Mouse (Mus musculus) spleen, adult 2 months (tissue): ENCODE results near the gene Rtn3. TPM values are rescaled to one million over a fixed set of nuclear protein-coding genes. Genes with fewer than 3 reads are reported as not detected.

Experiments
- DNase-seq, 2 experiments: peaks; one replicate each; pipeline versions ENCODE4 v3.0.0 to v3.0.0-alpha.2; 2012 to 2021; ENCODE audit warnings: low spot score in 2 of 2, low read depth in 1 of 2
- H3K27ac ChIP-seq: fragments of 200-500 bp; 2 replicates; pipeline ENCODE4 v1.5.1; 2012; ENCODE audit warnings: low read length, inconsistent platforms; ENCODE audit not compliant: insufficient read depth
- H3K27me3 ChIP-seq: fragments of 200-500 bp; 2 replicates; pipeline ENCODE4 v1.6.1; 2012; ENCODE audit warnings: mild to moderate bottlenecking, moderate library complexity, low read length, inconsistent platforms; ENCODE audit not compliant: control insufficient read depth, insufficient read depth
- H3K36me3 ChIP-seq: fragments of 200-500 bp; 2 replicates; pipeline ENCODE4 v1.6.1; 2012; ENCODE audit warnings: mild to moderate bottlenecking, low read length, inconsistent platforms; ENCODE audit not compliant: control insufficient read depth, insufficient read depth
- H3K4me1 ChIP-seq: fragments of 200-500 bp; 2 replicates; pipeline ENCODE4 v1.6.1; 2011; ENCODE audit warnings: inconsistent platforms; ENCODE audit not compliant: control insufficient read depth, insufficient read depth, insufficient read length
- H3K4me3 ChIP-seq: fragments of 200-500 bp; 2 replicates; pipeline ENCODE4 v1.5.1; 2011; ENCODE audit warnings: mild to moderate bottlenecking, inconsistent platforms; ENCODE audit not compliant: insufficient read depth, insufficient read length; ENCODE audit errors: extremely low read depth
- CTCF ChIP-seq: fragments of 200-500 bp; IDR thresholded peaks from 2 replicates; pipeline ENCODE4 v1.5.1; 2011; ENCODE audit warnings: mild to moderate bottlenecking, inconsistent platforms; ENCODE audit not compliant: insufficient read depth, insufficient read length, insufficient replicate concordance; ENCODE audit errors: extremely low read depth
- POLR2A ChIP-seq: fragments of 200-500 bp; IDR thresholded peaks from 2 replicates; pipeline ENCODE4 v1.6.1; 2011; ENCODE audit warnings: low read depth, low read length, inconsistent platforms
- WGBS: fragments of 180-500 bp; shearing (Covaris S2); methylation state at CpG from one replicate; pipeline ENCODE4 v1.1.7; 2018; 5-methylcytosine and 5-hydroxymethylcytosine counted together
- polyA plus RNA-seq: library from polyadenylated mRNA; depleted of rRNA; stranded (reverse); fragments of >200 nt; gene quantifications from 2 replicates; pipeline ENCODE4 v1.2.3, GENCODE M21; 2012

Rtn3 gene
- polyA plus RNA-seq, 1 experiment: 39.6 TPM

DNA sequence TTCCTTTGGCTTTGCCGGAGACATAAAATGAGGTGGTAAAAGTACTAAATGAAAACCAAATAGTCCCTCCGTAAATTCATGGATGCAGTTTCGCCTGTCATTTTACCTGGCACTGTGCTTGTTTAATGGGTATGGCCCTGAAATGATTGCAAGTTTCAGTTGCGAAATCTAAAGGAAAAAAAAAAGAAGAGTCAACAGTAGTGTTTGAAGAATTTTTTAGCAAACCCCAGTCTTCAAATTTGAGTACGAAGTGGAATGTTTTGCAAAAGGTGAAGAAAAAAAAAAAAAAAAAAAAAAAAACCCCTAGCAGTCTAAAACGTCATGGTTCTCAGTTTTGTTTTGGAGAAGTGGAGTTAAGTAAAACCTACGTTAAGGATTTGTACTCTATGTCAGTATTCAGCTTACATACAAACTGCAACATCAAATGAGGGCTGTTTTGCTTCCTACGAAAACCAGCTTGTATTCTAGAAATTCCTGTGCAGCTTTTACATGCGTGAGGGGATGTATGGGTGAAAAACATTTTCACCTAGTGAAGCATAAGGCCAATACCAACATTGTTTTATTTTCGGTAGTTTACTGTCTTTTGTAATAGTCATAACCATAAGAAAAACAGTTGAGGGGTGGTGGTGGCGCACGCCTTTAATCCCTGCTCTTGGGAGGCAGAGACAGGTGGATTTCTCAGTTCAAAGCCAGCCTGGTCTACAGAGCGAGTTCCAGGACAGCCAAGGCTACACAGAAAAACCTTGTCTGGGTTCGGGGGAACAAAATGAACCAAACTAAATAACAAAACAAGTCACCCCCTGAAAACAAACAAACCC is 12.3 kb upstream of the Rtn3 start:
- Histone ChIP-seq H3K27me3 (no peaks in the 10 kb centered on the region), H3K4me3 (peak overlapping the region; percentile 45; the same call in 1 of the 2 replicates), H3K4me1 (no peaks in the 10 kb centered on the region; the same call in 1 of the 2 replicates), H3K27ac (no peak overlapping the region; the same call in 1 of the 2 replicates), H3K36me3 (no peaks in the 10 kb centered on the region)
- no peak for TF ChIP-seq CTCF
- TF ChIP-seq POLR2A: no peak
- peak in 1 of 2 experiments; percentile 41 for DNase-seq
- 24% methylated on average over 14 of the region's 14 CpGs for WGBS

DNA sequence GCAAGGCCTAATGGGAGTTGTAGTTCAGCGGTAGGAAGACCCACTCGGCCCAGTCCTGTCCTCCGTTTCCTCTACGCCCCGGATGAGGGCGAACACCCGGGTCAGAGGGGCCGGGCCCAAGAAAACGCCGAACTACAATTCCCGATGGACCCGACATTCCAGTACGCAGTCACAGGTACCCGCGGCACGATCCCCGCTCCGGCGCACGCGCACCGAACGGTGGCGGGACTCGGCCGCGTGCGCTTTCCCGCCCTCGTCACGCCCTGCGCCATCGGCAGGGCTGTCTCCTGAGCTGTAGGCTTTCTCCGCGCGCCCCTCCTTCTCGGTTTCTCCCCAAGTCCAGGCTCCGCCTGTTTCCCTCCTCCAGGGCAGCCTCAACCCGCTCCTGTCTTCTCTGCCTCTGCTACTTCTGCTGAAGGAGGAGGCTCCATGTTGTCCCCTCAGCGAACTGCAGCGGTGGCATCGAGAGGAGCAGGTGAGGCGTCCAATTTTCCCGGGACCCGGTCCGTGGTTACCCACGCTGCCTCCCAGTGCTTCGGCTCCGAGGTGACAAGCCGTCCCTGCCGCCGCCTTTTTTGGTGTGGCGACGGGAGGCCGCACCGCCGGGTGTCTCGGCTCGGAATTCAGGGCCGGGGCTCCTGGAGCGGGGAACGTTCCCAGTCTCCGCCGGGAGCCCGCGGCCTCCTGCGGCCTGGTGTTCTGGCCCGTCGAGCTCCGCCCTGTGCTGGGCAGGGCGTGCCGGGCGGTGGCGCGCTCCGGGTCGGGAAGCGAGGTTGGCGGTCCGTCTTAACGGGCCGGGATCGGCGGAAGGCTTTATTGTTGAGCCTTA is 11.3 kb upstream of the Rtn3 start:
- Histone ChIP-seq H3K27me3 (no peaks in the 10 kb centered on the region), H3K36me3 (no peaks in the 10 kb centered on the region), H3K4me1 (no peaks in the 10 kb centered on the region; the same call in 1 of the 2 replicates), H3K27ac (peak overlapping the region; percentile 76), H3K4me3 (peak overlapping the region; percentile 68)
- TF ChIP-seq POLR2A (no peak; the same call in 1 of the 2 replicates), CTCF (no peak)
- under 1% methylated on average over 84 of the region's 84 CpGs for WGBS
- DNase-seq: peak; percentile 66 to 78

DNA sequence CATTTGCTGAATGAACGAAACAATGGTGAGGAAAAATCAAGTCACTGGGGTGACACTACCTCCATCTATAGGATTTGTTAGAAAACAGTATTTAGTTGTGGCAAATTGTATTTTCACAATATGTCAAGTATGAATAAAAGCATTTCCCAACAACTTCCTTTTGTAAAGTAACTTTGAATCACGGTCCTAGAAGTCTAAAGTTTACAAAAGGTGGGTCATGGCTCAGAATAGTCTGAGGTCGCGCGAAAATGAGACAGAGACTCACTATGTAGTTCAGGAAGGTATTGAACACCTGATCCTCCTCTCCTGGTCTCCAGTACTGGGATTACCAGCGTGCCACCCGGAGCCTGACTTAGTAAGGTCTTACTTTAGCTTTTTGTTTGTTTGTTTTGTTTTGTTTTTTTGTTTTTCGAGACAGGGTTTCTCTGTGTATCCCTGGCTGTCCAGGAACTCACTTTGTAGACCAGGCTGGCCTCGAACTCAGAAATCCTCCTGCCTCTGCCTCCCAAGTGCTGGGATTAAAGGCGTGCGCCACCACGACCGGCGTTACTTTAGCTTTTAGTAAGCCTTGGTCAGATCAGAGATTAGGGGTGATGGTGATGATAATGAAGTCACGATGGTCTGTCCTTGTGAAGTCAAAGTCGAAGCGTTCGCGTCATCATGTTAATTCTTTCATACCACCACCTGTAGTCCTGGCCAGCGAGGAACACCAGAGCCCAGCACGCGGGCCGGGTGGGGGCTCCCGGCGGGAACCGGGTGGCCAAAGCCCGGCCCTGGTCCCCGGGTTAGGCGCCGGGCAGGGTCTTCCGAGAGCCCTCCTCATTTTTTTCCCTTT is 10.5 kb upstream of the Rtn3 start, which contains the start of gene Atl3:
Gene Atl3, plus strand, starts transcription at position 689 of the 835 bp plus-strand sequence.
- TF ChIP-seq POLR2A (no peak; the same call in 1 of the 2 replicates), CTCF (no peak)
- H3K27me3 ChIP-seq: no peaks in the 10 kb centered on the region
- no peaks in the 10 kb centered on the region for H3K36me3 ChIP-seq
- no peaks in the 10 kb centered on the region; the same call in 1 of the 2 replicates for H3K4me1 ChIP-seq
- peak within 1 kb of the TSS; percentile 68 for H3K4me3 ChIP-seq
- peak within 1 kb of the TSS; percentile 76 for H3K27ac ChIP-seq
- WGBS: 25% methylated on average over 31 of the region's 31 CpGs
- no peak for DNase-seq

DNA sequence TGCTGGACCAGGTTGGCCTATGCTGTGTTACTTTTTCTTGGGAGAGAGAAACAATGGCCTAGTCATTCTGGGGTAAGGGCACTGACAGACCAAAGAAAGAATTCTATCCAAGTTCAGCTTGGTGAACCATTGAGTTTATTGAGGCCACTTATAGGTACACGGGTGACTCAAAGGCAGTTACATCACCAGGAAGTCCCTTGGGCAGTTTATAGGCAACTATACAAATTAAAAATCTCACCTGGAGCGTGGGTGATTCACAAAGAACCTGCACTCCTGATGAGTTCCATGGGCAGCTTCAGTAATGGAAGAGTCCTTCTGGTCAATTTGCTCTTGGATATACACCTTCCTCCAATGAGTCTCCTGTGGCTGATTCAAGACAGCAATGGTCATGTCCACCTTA is 9.6 kb upstream of the Rtn3 start:
- no peak overlapping the region for H3K27ac ChIP-seq
- no peak overlapping the region for H3K4me3 ChIP-seq
- DNase-seq: no peak
- 92% methylated on average over 2 of the region's 2 CpGs for WGBS
- no peaks in the 10 kb centered on the region for H3K36me3 ChIP-seq
- TF ChIP-seq CTCF (no peak), POLR2A (no peak)
- no peaks in the 10 kb centered on the region for H3K27me3 ChIP-seq
- H3K4me1 ChIP-seq: peaks cover 7% of the 10 kb centered on the region

DNA sequence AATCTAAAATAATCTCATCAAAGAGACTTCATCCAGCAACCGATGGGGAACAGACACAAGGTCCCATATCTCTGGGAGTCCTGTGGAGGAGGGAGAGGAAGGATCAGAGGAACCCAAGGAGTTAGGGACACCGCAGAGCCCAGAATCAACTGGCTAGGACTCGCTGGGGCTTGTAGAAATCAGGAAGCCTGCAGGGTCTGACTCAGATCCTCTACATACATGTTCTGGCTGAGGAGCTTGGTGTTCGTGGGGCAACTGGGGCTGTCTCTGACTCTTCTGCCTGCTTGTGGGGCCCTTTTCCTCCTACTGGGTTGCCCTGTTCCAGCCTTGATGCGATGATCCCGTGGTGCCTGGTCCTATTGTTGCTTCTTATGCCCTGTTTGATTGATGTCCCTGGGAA is 8.9 kb upstream of the Rtn3 start:
- no peaks in the 10 kb centered on the region for H3K36me3 ChIP-seq
- no peak for DNase-seq
- no peak overlapping the region for H3K27ac ChIP-seq
- no peaks in the 10 kb centered on the region for H3K27me3 ChIP-seq
- peaks cover 7% of the 10 kb centered on the region for H3K4me1 ChIP-seq
- H3K4me3 ChIP-seq: no peak overlapping the region
- TF ChIP-seq POLR2A: no peak
- no peak for TF ChIP-seq CTCF
- 96% methylated on average over 6 of the region's 6 CpGs for WGBS

DNA sequence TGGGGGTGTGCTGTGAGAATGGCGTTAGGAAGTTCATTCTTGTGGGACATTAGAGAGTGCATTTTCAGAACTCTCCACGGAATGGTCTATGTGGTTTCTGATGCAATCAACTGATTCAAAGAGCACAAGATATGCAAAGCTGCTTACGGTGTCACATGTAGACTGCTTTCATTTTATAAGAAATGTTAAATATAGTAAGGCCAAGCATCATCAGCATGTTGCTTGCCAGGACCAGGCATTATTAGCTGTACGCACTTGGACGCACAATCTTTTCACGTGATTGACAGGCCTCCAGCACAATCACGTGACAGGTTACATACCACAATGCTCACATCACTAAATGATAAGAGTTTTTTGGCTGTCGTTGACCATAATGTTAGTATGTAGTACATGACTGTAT is 4.6 kb upstream of the Rtn3 start:
- DNase-seq: peak; percentile 6 to 70
- Histone ChIP-seq H3K4me3 (no peak overlapping the region), H3K27ac (no peak overlapping the region), H3K4me1 (peaks cover 7% of the 10 kb centered on the region; the same call in 1 of the 2 replicates), H3K36me3 (no peaks in the 10 kb centered on the region), H3K27me3 (no peaks in the 10 kb centered on the region)
- WGBS: 40% methylated on average over 8 of the region's 8 CpGs
- TF ChIP-seq POLR2A: no peak
- TF ChIP-seq CTCF: no peak
